Mouse (Mus musculus): Measurements from ENCODE around the gene Nin.

- TF ChIP-seq POLR2A (IDR thresholded peaks at IDR 0.05; ENCODE audit: low read depth, low read length) (no peak), CTCF (IDR thresholded peaks at IDR 0.05; ENCODE audit: extremely low read depth, insufficient read depth, insufficient read length, insufficient replicate concordance) (no peak)
These were observed 31.0 kb downstream of the Nin start for GRCm38 (mm10) chr12:70082485-70082884.

All from spleen, adult 2 months (tissue).